Mouse (Mus musculus): ENCODE measurements around the gene Ablim2. TPM values are rescaled to one million over a fixed set of nuclear protein-coding genes. Genes with fewer than 3 reads are reported as not detected.

Ablim2 gene
- polyA plus RNA-seq, 1 experiment from 2014 or later, result 0.45 TPM

DNA sequence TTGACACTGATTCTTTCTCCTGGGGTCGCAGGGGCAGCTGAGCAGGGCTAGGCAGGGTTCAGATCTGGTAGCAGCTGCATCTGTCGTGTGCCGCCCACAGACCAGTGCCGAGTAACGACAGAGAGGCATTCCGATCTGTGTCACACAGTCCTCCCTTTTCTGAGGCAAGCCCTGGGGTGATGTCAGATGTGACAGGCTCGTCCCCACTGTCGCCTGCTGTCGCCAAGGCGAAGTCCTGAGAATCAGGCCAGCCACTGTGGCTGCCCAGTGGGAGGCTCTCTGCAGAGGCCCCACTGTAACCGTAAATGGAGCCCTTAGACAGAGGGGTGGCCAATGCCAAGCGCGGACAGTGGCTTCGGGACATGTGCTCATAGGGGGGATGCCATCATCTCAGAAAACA, 69.4 kb downstream of the Ablim2 start:
- no peak for ATAC-seq (ENCODE audit: low read depth)
- Histone ChIP-seq H3K36me3 (ENCODE audit: control insufficient read depth, insufficient read depth) (no peaks in the 10 kb centered on the region), H3K4me2 (ENCODE audit: low read depth, low read length) (no peak overlapping the region), H3K27ac (ENCODE audit: low read length) (no peak overlapping the region), H3K9me3 (replicated peaks; ENCODE audit: control insufficient read depth, low read length) (no peaks in the 10 kb centered on the region), H3K9ac (ENCODE audit: low read depth, low read length) (no peak overlapping the region), H3K4me1 (ENCODE audit: control insufficient read depth, low read depth, low read length) (no peaks in the 10 kb centered on the region), H3K4me3 (ENCODE audit: low read depth, low read length) (no peak overlapping the region), H3K27me3 (ENCODE audit: control insufficient read depth, insufficient read depth, low read depth, low read length) (no peaks in the 10 kb centered on the region)
- WGBS (ENCODE audit: insufficient replicate concordance), result 53% methylated on average over 14 of the region's 14 CpGs

DNA sequence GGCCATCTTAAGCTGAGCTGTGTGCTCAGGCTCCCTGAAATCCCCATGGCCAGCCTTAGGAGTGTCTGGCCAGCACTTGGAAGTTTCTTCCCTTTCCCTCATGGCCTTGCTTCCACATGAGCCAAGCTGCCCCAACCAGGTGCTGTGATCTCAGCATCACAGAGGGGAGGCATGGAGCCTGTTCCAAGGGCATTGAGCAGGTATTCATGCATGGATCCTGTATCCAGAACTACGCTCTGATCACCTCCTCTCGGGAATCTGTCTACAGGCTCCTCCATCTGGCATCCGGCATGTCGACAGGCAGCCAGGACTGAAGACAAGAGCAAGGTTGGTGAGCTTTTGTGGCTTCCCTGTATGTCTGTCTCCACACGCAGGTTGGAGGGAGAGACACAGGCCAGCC, 70.2 kb downstream of the Ablim2 start:
- Histone ChIP-seq H3K4me1 (ENCODE audit: control insufficient read depth, low read depth, low read length) (no peaks in the 10 kb centered on the region), H3K27me3 (ENCODE audit: control insufficient read depth, insufficient read depth, low read depth, low read length) (no peaks in the 10 kb centered on the region), H3K4me3 (ENCODE audit: low read depth, low read length) (no peak overlapping the region), H3K36me3 (ENCODE audit: control insufficient read depth, insufficient read depth) (no peaks in the 10 kb centered on the region), H3K4me2 (ENCODE audit: low read depth, low read length) (no peak overlapping the region), H3K9ac (ENCODE audit: low read depth, low read length) (no peak overlapping the region), H3K9me3 (replicated peaks; ENCODE audit: control insufficient read depth, low read length) (no peaks in the 10 kb centered on the region), H3K27ac (ENCODE audit: low read length) (no peak overlapping the region)
- ATAC-seq (ENCODE audit: low read depth), result no peak
- WGBS (ENCODE audit: insufficient replicate concordance), result 60% methylated on average over 5 of the region's 5 CpGs

DNA sequence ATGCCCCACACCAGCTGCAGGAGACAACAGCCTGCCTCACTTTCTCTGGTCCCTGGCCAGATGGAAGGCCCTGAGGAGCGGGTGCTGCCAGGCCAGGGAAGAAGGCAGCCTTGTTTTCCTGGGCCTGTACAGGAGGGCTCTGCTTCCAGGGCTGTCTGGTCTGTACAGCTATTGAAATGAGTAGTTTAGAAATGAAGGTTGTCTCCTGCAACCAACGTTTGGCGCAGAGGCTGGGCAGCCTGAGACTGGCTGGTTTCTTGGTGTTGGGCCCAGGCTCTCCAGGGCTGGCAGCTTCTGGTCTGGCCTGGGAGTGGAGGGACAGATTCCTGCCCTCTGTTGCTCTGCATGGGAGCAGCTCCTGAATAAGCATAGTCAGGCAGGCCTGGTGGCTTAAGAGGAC, 72.4 kb downstream of the Ablim2 start:
- H3K36me3 ChIP-seq (ENCODE audit: control insufficient read depth, insufficient read depth), result no peaks in the 10 kb centered on the region
- H3K9ac ChIP-seq (ENCODE audit: low read depth, low read length), result no peak overlapping the region
- H3K27ac ChIP-seq (ENCODE audit: low read length), result no peak overlapping the region
- no peak overlapping the region for H3K4me3 ChIP-seq (ENCODE audit: low read depth, low read length)
- no peak for ATAC-seq (ENCODE audit: low read depth)
- no peaks in the 10 kb centered on the region for H3K27me3 ChIP-seq (ENCODE audit: control insufficient read depth, insufficient read depth, low read depth, low read length)
- 56% methylated on average over 3 of the region's 3 CpGs for WGBS (ENCODE audit: insufficient replicate concordance)
- no peak overlapping the region for H3K4me2 ChIP-seq (ENCODE audit: low read depth, low read length)
- H3K4me1 ChIP-seq (ENCODE audit: control insufficient read depth, low read depth, low read length), result no peaks in the 10 kb centered on the region
- H3K9me3 ChIP-seq (replicated peaks; ENCODE audit: control insufficient read depth, low read length), result no peaks in the 10 kb centered on the region

DNA sequence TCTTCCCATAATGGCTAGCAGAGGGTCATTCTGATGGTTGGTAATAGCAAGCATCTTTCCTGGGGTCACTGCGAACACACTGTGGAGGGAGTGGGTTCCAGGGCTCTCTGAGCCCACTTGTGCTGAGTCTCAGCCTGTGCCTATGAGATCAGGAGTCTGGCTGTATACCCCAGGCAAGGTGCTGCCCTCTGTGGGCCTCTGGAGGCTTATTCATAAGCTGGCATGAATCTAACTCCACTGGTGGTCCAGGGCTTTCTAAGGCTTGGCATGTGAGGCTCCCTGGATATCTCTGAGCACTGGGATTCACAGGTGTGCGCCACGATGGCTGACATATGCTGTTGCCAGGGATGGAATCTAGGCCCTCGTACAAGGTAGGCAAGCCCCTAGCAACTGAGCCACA, 76.2 kb downstream of the Ablim2 start:
- WGBS (ENCODE audit: insufficient replicate concordance), result 81% methylated on average over 4 of the region's 4 CpGs

DNA sequence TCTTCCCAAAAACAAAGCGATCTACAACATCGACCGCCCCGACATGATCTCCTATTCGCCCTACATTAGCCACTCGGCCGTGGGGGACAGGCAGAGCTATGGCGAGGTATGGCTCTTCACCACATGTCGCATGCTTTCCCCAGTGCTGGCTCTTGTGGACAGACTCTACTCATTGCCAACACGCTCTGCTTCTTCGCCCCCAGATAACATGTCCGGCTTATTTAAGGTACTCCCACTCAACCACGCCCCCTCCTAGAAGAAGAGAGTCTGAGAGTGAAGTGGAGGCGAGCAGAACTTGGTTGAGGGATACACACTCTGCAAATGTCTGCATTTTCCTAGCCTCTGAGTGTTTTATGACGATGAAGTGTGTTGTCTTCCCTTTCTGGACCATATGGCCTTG, 79.3 kb downstream of the Ablim2 start:
- Histone ChIP-seq H3K4me2 (ENCODE audit: low read depth, low read length) (no peak overlapping the region), H3K4me3 (ENCODE audit: low read depth, low read length) (no peak overlapping the region), H3K27ac (ENCODE audit: low read length) (no peak overlapping the region), H3K9me3 (replicated peaks; ENCODE audit: control insufficient read depth, low read length) (no peaks in the 10 kb centered on the region), H3K27me3 (ENCODE audit: control insufficient read depth, insufficient read depth, low read depth, low read length) (no peaks in the 10 kb centered on the region), H3K36me3 (ENCODE audit: control insufficient read depth, insufficient read depth) (no peaks in the 10 kb centered on the region), H3K9ac (ENCODE audit: low read depth, low read length) (no peak overlapping the region), H3K4me1 (ENCODE audit: control insufficient read depth, low read depth, low read length) (no peaks in the 10 kb centered on the region)
- 77% methylated on average over 15 of the region's 15 CpGs for WGBS (ENCODE audit: insufficient replicate concordance)
- ATAC-seq (ENCODE audit: low read depth), result no peak

More for the DNA sequence above, 76.2 kb downstream of the Ablim2 start:
- Histone ChIP-seq H3K9ac (ENCODE audit: low read depth, low read length) (no peak overlapping the region), H3K4me2 (ENCODE audit: low read depth, low read length) (no peak overlapping the region), H3K4me1 (ENCODE audit: control insufficient read depth, low read depth, low read length) (no peaks in the 10 kb centered on the region), H3K27me3 (ENCODE audit: control insufficient read depth, insufficient read depth, low read depth, low read length) (no peaks in the 10 kb centered on the region), H3K36me3 (ENCODE audit: control insufficient read depth, insufficient read depth) (no peaks in the 10 kb centered on the region), H3K4me3 (ENCODE audit: low read depth, low read length) (no peak overlapping the region), H3K9me3 (replicated peaks; ENCODE audit: control insufficient read depth, low read length) (no peaks in the 10 kb centered on the region), H3K27ac (ENCODE audit: low read length) (no peak overlapping the region)
- ATAC-seq (ENCODE audit: low read depth), result no peak

DNA sequence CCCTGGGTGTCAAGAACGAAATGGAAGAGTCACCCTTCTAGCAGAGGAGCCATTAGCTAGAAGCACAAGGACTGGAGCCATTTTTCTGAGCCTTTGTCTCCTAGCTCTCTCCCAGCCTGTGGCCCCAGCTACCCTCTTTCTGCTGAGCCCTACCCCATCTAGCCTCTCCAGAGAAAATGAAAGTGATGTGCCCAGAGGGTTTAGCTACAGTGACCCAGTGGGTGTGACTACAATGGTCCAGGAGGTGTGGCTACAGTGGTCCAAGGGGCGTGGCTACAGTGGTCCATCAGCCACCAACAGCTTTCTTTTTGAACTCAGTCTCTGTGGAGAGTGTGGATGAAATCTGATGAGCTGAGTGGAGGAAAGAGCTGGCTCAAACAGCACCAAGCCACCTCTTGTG, 81.6 kb downstream of the Ablim2 start:
- no peak for ATAC-seq (ENCODE audit: low read depth)
- Histone ChIP-seq H3K27me3 (ENCODE audit: control insufficient read depth, insufficient read depth, low read depth, low read length) (no peaks in the 10 kb centered on the region), H3K4me3 (ENCODE audit: low read depth, low read length) (no peak overlapping the region), H3K4me2 (ENCODE audit: low read depth, low read length) (no peak overlapping the region), H3K27ac (ENCODE audit: low read length) (no peak overlapping the region), H3K36me3 (ENCODE audit: control insufficient read depth, insufficient read depth) (no peaks in the 10 kb centered on the region), H3K9ac (ENCODE audit: low read depth, low read length) (no peak overlapping the region), H3K9me3 (replicated peaks; ENCODE audit: control insufficient read depth, low read length) (no peaks in the 10 kb centered on the region), H3K4me1 (ENCODE audit: control insufficient read depth, low read depth, low read length) (no peaks in the 10 kb centered on the region)
- WGBS (ENCODE audit: insufficient replicate concordance), result 32% methylated on average over 2 of the region's 2 CpGs

DNA sequence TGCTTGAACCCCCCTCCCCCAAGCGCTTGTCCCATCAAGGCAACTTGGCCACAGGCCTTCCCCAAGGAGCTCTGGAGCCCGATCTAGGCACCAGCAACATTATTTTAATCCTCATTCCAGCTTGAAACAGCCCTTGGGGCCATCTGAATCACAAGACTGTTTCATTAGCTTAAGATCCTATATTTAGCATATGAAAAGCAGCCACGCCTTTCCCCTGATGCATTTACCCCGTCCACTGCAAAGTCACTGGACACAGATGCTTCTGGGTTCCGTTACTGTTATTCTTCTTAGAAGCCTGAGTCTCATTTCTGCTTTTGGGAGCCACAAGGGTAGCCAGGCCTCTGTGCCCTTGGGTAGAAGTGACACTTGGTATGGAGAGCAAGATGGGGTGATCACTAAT, 93.8 kb downstream of the Ablim2 start:
- no peak overlapping the region for H3K9ac ChIP-seq (ENCODE audit: low read depth, low read length)
- no peaks in the 10 kb centered on the region for H3K4me1 ChIP-seq (ENCODE audit: control insufficient read depth, low read depth, low read length)
- no peaks in the 10 kb centered on the region for H3K27me3 ChIP-seq (ENCODE audit: control insufficient read depth, insufficient read depth, low read depth, low read length)
- 56% methylated on average over 5 of the region's 5 CpGs for WGBS (ENCODE audit: insufficient replicate concordance)
- ATAC-seq (ENCODE audit: low read depth), result no peak
- no peak overlapping the region for H3K4me2 ChIP-seq (ENCODE audit: low read depth, low read length)
- H3K4me3 ChIP-seq (ENCODE audit: low read depth, low read length), result no peak overlapping the region
- no peaks in the 10 kb centered on the region for H3K36me3 ChIP-seq (ENCODE audit: control insufficient read depth, insufficient read depth)
- no peak overlapping the region for H3K27ac ChIP-seq (ENCODE audit: low read length)
- no peaks in the 10 kb centered on the region for H3K9me3 ChIP-seq (replicated peaks; ENCODE audit: control insufficient read depth, low read length)

DNA sequence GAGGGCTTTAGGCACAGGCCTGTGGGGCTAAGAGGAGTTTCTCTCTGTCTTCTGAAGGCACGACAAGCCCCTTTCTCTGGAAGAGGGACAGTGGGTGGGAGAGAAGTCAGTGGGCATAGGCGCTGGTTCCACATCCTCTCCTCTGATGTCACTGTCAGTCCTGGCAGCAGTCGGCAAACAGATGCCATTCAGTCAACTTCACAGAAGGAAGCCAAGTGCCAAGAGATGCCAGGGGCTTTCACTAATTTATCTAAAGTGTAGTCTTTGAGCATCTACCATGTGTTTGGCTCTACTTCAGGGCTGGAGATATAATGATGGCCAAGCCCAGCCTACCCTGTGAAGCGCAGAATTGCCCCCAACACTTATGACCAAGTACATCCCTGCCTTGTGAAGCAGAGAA, 95.8 kb downstream of the Ablim2 start:
- WGBS (ENCODE audit: insufficient replicate concordance), result 71% methylated on average over 4 of the region's 4 CpGs

DNA sequence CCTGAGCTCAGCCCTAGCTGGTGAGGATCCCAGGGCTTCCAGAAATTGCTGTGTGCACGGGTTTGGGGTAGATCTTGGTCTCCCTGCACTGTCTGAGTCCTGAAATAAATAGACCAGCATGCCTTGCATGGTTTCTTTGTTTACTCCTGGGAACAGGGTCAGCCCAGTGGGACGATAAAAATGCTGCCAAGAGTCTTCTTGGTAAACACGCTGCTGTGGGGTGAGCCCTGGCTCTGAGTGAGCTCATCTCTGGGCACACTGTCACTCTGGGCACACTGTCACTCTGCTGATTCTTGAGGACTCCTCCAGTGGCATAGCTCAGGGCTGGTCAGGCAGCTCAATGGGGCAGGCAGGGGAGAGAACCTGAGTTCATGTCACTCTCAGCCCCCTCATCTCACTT, 98.6 kb downstream of the Ablim2 start:
- Histone ChIP-seq H3K27ac (ENCODE audit: low read length) (no peak overlapping the region), H3K27me3 (ENCODE audit: control insufficient read depth, insufficient read depth, low read depth, low read length) (no peaks in the 10 kb centered on the region), H3K4me3 (ENCODE audit: low read depth, low read length) (no peak overlapping the region), H3K9me3 (replicated peaks; ENCODE audit: control insufficient read depth, low read length) (no peaks in the 10 kb centered on the region), H3K9ac (ENCODE audit: low read depth, low read length) (no peak overlapping the region), H3K4me2 (ENCODE audit: low read depth, low read length) (no peak overlapping the region), H3K4me1 (ENCODE audit: control insufficient read depth, low read depth, low read length) (no peaks in the 10 kb centered on the region), H3K36me3 (ENCODE audit: control insufficient read depth, insufficient read depth) (no peaks in the 10 kb centered on the region)
- ATAC-seq (ENCODE audit: low read depth), result no peak
- WGBS (ENCODE audit: insufficient replicate concordance), result 31% methylated on average over 3 of the region's 3 CpGs

More for the DNA sequence above, 95.8 kb downstream of the Ablim2 start:
- H3K36me3 ChIP-seq (ENCODE audit: control insufficient read depth, insufficient read depth), result no peaks in the 10 kb centered on the region
- H3K4me2 ChIP-seq (ENCODE audit: low read depth, low read length), result no peak overlapping the region
- H3K4me3 ChIP-seq (ENCODE audit: low read depth, low read length), result no peak overlapping the region
- no peak overlapping the region for H3K9ac ChIP-seq (ENCODE audit: low read depth, low read length)
- H3K27me3 ChIP-seq (ENCODE audit: control insufficient read depth, insufficient read depth, low read depth, low read length), result no peaks in the 10 kb centered on the region
- ATAC-seq (ENCODE audit: low read depth), result no peak
- no peaks in the 10 kb centered on the region for H3K9me3 ChIP-seq (replicated peaks; ENCODE audit: control insufficient read depth, low read length)
- no peaks in the 10 kb centered on the region for H3K4me1 ChIP-seq (ENCODE audit: control insufficient read depth, low read depth, low read length)
- H3K27ac ChIP-seq (ENCODE audit: low read length), result no peak overlapping the region

DNA sequence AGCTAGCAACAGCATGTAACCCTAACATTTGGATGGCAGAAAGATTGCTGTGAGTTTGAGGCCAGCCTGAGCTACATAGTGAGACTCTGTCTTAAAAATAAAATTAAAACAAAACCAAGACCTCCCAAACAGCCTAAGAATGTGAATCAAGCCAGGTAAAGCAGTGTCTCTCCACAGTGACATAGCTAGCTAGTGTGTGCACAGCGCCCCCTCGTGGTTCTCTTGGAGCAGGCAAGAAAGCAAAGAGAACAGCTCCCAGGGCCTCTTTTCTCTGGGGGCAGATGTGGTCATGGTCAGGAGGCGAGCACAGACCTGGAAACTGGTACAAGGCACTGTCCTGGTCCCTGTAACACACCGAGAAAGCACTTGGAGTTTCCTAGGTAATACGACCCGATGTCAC, 100.4 kb downstream of the Ablim2 start:
- Histone ChIP-seq H3K9ac (ENCODE audit: low read depth, low read length) (no peak overlapping the region), H3K27ac (ENCODE audit: low read length) (no peak overlapping the region), H3K9me3 (replicated peaks; ENCODE audit: control insufficient read depth, low read length) (no peaks in the 10 kb centered on the region), H3K4me2 (ENCODE audit: low read depth, low read length) (no peak overlapping the region), H3K4me1 (ENCODE audit: control insufficient read depth, low read depth, low read length) (no peaks in the 10 kb centered on the region), H3K4me3 (ENCODE audit: low read depth, low read length) (no peak overlapping the region), H3K27me3 (ENCODE audit: control insufficient read depth, insufficient read depth, low read depth, low read length) (no peaks in the 10 kb centered on the region), H3K36me3 (ENCODE audit: control insufficient read depth, insufficient read depth) (no peaks in the 10 kb centered on the region)
- 13% methylated on average over 6 of the region's 6 CpGs for WGBS (ENCODE audit: insufficient replicate concordance)
- no peak for ATAC-seq (ENCODE audit: low read depth)
